Mouse (Mus musculus) layer of hippocampus, adult 9-10 months (tissue): ENCODE data around the gene Tcp11l2.

Source experiments
- DNase-seq: peaks from one replicate; pipeline ENCODE4 v3.0.0; 2022; ENCODE audit warnings: low spot score

Gene Tcp11l2

GRCm38 (mm10) chr10:84558511-84558910 is 17.9 kb upstream of the Tcp11l2 start:
- DNase-seq: no peak

GRCm38 (mm10) chr10:84559986-84560385 is 16.4 kb upstream of the Tcp11l2 start:
- no peak for DNase-seq

GRCm38 (mm10) chr10:84562121-84562520 is 14.3 kb upstream of the Tcp11l2 start:
- no peak for DNase-seq

- DNase-seq: no peak
Observed at GRCm38 (mm10) chr10:84562567-84563554, 13.6 kb upstream of the Tcp11l2 start.

GRCm38 (mm10) chr10:84564427-84564826 is 12.0 kb upstream of the Tcp11l2 start:
- DNase-seq: no peak

GRCm38 (mm10) chr10:84571052-84571639 is 5.3 kb upstream of the Tcp11l2 start:
- DNase-seq: no peak

GRCm38 (mm10) chr10:84573671-84574420 is 2.6 kb upstream of the Tcp11l2 start:
- no peak for DNase-seq

- no peak for DNase-seq
Observed at GRCm38 (mm10) chr10:84576029-84576394, 414 bp upstream of the Tcp11l2 start.

- DNase-seq: peak; percentile 67
Observed at GRCm38 (mm10) chr10:84577071-84577727, 773 bp downstream of the Tcp11l2 start.

GRCm38 (mm10) chr10:84578738-84579137 is 2.3 kb downstream of the Tcp11l2 start:
- DNase-seq: no peak

- DNase-seq: no peak
Observed at GRCm38 (mm10) chr10:84579527-84579926, 3.1 kb downstream of the Tcp11l2 start.

GRCm38 (mm10) chr10:84581191-84581590 is 4.8 kb downstream of the Tcp11l2 start:
- no peak for DNase-seq

- no peak for DNase-seq
Observed at GRCm38 (mm10) chr10:84582236-84582635, 5.8 kb downstream of the Tcp11l2 start.

- DNase-seq: no peak
Observed at GRCm38 (mm10) chr10:84584451-84585293, 8.2 kb downstream of the Tcp11l2 start.

- DNase-seq: no peak
Observed at GRCm38 (mm10) chr10:84585294-84585650, 8.8 kb downstream of the Tcp11l2 start.

GRCm38 (mm10) chr10:84590956-84591355 is 14.5 kb downstream of the Tcp11l2 start:
- DNase-seq: no peak

- no peak for DNase-seq
Observed at GRCm38 (mm10) chr10:84591640-84592148, 15.3 kb downstream of the Tcp11l2 start.

GRCm38 (mm10) chr10:84592745-84593144 is 16.3 kb downstream of the Tcp11l2 start:
- no peak for DNase-seq

GRCm38 (mm10) chr10:84597127-84597785 is 20.8 kb downstream of the Tcp11l2 start:
- no peak for DNase-seq

- DNase-seq: no peak
Observed at GRCm38 (mm10) chr10:84598172-84598571, 21.7 kb downstream of the Tcp11l2 start.
